Mouse (Mus musculus) neutrophil, adult 5-6 weeks (primary cell): ENCODE results near the gene Actn4. TPM values are rescaled to one million over a fixed set of nuclear protein-coding genes. Genes with fewer than 3 reads are reported as not detected.
A peak's percentile ranks its signal among the peaks of the same experiment; 100 is the strongest.
"Not testable (repeated sequence)": the region's sequence is repeated elsewhere in the genome, so short reads cannot be mapped to it uniquely, and the experiment has no call there.

Source experiments
- ATAC-seq: fragments of 151-379, 151-347 bp; 2 replicates; pipeline ENCODE4 v1.8.0; 2017; ENCODE audit warnings: mild to moderate bottlenecking, moderate TSS enrichment; ENCODE audit not compliant: insufficient number of reproducible peaks, poor library complexity, low FRiP score, severe bottlenecking; ENCODE audit errors: extremely low read depth
- total RNA-seq: library from RNA; stranded (forward); fragments of 200-1000 nt; gene quantifications from 2 replicates; pipeline ENCODE4 v1.2.3, GENCODE M21; 2017

Actn4 gene
- total RNA-seq, 1 experiment from 2014 or later: 36.4 TPM

GRCm38 (mm10) chr7:28972542-28972985 is 10.4 kb upstream of the Actn4 start:
- ATAC-seq: peak; percentile 59

- ATAC-seq: no peak
These were observed 9.7 kb upstream of the Actn4 start for GRCm38 (mm10) chr7:28971770-28972269.

- ATAC-seq: no peak
These were observed 8.9 kb upstream of the Actn4 start for GRCm38 (mm10) chr7:28971029-28971428.

- ATAC-seq: no peak
These were observed 7.7 kb upstream of the Actn4 start for GRCm38 (mm10) chr7:28969672-28970394.

- no peak for ATAC-seq
These were observed 7.1 kb upstream of the Actn4 start for GRCm38 (mm10) chr7:28969271-28969670.

GRCm38 (mm10) chr7:28968120-28968519 is 6.0 kb upstream of the Actn4 start:
- ATAC-seq: not testable (repeated sequence)

GRCm38 (mm10) chr7:28966751-28967505 is 4.8 kb upstream of the Actn4 start:
- no peak for ATAC-seq

GRCm38 (mm10) chr7:28966181-28966580 is 4.0 kb upstream of the Actn4 start:
- no peak for ATAC-seq

- no peak for ATAC-seq
These were observed 3.3 kb upstream of the Actn4 start for GRCm38 (mm10) chr7:28965346-28965840.

GRCm38 (mm10) chr7:28963399-28963923 is 1.3 kb upstream of the Actn4 start:
- no peak for ATAC-seq

GRCm38 (mm10) chr7:28961584-28961926 is 585 bp downstream of the Actn4 start:
- no peak for ATAC-seq

GRCm38 (mm10) chr7:28960354-28961046 is 1.6 kb downstream of the Actn4 start:
- ATAC-seq: no peak

- ATAC-seq: no peak
These were observed 2.6 kb downstream of the Actn4 start for GRCm38 (mm10) chr7:28959505-28960045.

GRCm38 (mm10) chr7:28958770-28959169 is 3.4 kb downstream of the Actn4 start:
- ATAC-seq: no peak

GRCm38 (mm10) chr7:28957997-28958725 is 4.0 kb downstream of the Actn4 start:
- no peak for ATAC-seq

- no peak for ATAC-seq
These were observed 4.9 kb downstream of the Actn4 start for GRCm38 (mm10) chr7:28957286-28957685.

- no peak for ATAC-seq
These were observed 5.9 kb downstream of the Actn4 start for GRCm38 (mm10) chr7:28956270-28956669.

- ATAC-seq: no peak
These were observed 6.7 kb downstream of the Actn4 start for GRCm38 (mm10) chr7:28955295-28955897.
